Mouse (Mus musculus): ENCODE measurements around the gene Stfa1.

DNA sequence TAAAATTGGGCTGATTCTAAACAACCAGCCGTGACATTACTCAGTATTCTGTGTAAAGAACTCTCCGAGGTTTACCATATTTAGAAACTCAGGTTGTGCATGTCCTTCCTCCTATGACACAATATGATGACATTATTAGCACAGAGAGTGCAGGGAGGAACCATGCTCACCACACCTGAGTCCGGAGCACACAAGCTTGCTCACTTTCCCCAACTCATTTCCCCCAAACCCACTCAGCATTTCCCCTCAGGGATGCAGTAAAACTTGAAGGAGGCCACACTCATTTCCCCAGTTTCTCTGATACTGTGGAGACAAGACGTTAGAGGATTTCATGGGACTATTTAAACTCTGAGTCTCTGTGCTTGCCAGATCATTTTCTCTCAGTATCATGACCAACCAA lies 12.4 kb downstream of the Stfa1 start:
- TF ChIP-seq CTCF (conservative IDR thresholded peaks at IDR 0.05; ENCODE audit: low read length) = no peak
- TF ChIP-seq NANOG (IDR thresholded peaks at IDR 0.05; ENCODE audit: borderline replicate concordance, low read length) = no peak
